Mouse (Mus musculus): ENCODE results near the gene Gm10770.
"Not testable (repeated sequence)": the region's sequence is repeated elsewhere in the genome, so short reads cannot be mapped to it uniquely, and the experiment has no call there.

Gm10770 gene

GRCm38 (mm10) chr2:150179579-150179978 lies at the start of gene Gm10770:
TSS of gene Gm10770 (minus strand) at chr2:150179679.
- in situ Hi-C loops (cut with MboI) = not testable (repeated sequence)

GRCm38 (mm10) chr2:150223263-150223662 lies 43.8 kb upstream of the Gm10770 start:
- in situ Hi-C loops (cut with MboI) = not testable (repeated sequence)

- in situ Hi-C loops (cut with MboI) = not testable (repeated sequence)
Measured at GRCm38 (mm10) chr2:150218363-150218725, 38.9 kb upstream of the Gm10770 start.

GRCm38 (mm10) chr2:150217600-150218362 lies 38.3 kb upstream of the Gm10770 start, which contains the start of gene Zfp937:
TSS of gene Zfp937 (plus strand) at chr2:150218073.
- in situ Hi-C loops (cut with MboI) = not testable (repeated sequence)

GRCm38 (mm10) chr2:150181570-150181999 lies 2.1 kb upstream of the Gm10770 start, which contains the start of gene Gm14139:
TSS of gene Gm14139 (plus strand) at chr2:150181755.
- in situ Hi-C loops (cut with MboI) = not testable (repeated sequence)

GRCm38 (mm10) chr2:150181046-150181445 lies 1.6 kb upstream of the Gm10770 start:
- in situ Hi-C loops (cut with MboI) = not testable (repeated sequence)

GRCm38 (mm10) chr2:150173833-150174232 lies 5.6 kb downstream of the Gm10770 start:
- in situ Hi-C loops (cut with MboI) = no loop called here

- in situ Hi-C loops (cut with MboI) = no loop called here
Measured at GRCm38 (mm10) chr2:150166703-150167102, 12.8 kb downstream of the Gm10770 start.

- in situ Hi-C loops (cut with MboI) = loop anchor here (10.0 to 25.0 kb wide), 2 partner anchors 538 to 776 kb away; partner anchors contain the start of genes Abhd12 and Gins1
Measured at GRCm38 (mm10) chr2:150136435-150136897, 43.0 kb downstream of the Gm10770 start, which contains the start of gene Zfp120. TSS of gene Zfp120 (minus strand) at chr2:150136708.

- in situ Hi-C loops (cut with MboI) = loop anchor here (10.0 to 25.0 kb wide), 2 partner anchors 542 to 780 kb away; partner anchors contain the start of genes Abhd12 and Gins1
Measured at GRCm38 (mm10) chr2:150132773-150133172, 46.7 kb downstream of the Gm10770 start.

GRCm38 (mm10) chr2:150132002-150132401 lies 47.5 kb downstream of the Gm10770 start:
- in situ Hi-C loops (cut with MboI) = loop anchor here (10.0 to 25.0 kb wide), 2 partner anchors 543 to 780 kb away; partner anchors contain the start of genes Abhd12 and Gins1

Data from mature B cell (primary cell).